Mouse (Mus musculus) stomach, embryonic 14.5 days (tissue): Measurements from ENCODE around the gene Naip1. TPM values are rescaled to one million over a fixed set of nuclear protein-coding genes. Genes with fewer than 3 reads are reported as not detected.
"Not testable (repeated sequence)": the region's sequence is repeated elsewhere in the genome, so short reads cannot be mapped to it uniquely, and the experiment has no call there.

ENCODE experiments used
- ATAC-seq: fragments of 200-750 bp; cut with Nextera tagmentation; 2 replicates; pipeline ENCODE4 v1.8.0; 2017; ENCODE audit warnings: low read depth, moderate TSS enrichment; ENCODE audit not compliant: insufficient number of reproducible peaks, insufficient read depth, low FRiP score
- H3K27ac ChIP-seq: fragments of 300-500 bp; sonication (generic); 2 replicates; pipeline ENCODE4 v1.5.1; 2014; ENCODE audit warnings: mild to moderate bottlenecking, low read length, moderate library complexity, mixed read lengths
- H3K27me3 ChIP-seq: fragments of 300-500 bp; sonication (generic); 2 replicates; pipeline ENCODE4 v1.6.1; 2014; ENCODE audit warnings: low read length, control low read depth, mixed read lengths; ENCODE audit not compliant: control insufficient read depth, insufficient read depth
- H3K36me3 ChIP-seq: fragments of 300-500 bp; sonication (generic); 2 replicates; pipeline ENCODE4 v1.6.1; 2014; ENCODE audit warnings: mild to moderate bottlenecking, control low read depth, low read length, moderate library complexity, mixed read lengths; ENCODE audit not compliant: control insufficient read depth, insufficient read depth
- H3K4me1 ChIP-seq: fragments of 300-500 bp; sonication (generic); 2 replicates; pipeline ENCODE4 v1.6.1; 2014; ENCODE audit warnings: low read length, control low read depth, mixed read lengths; ENCODE audit not compliant: control insufficient read depth, insufficient read depth
- H3K4me2 ChIP-seq: fragments of 300-500 bp; sonication (generic); replicated peaks from 2 replicates; pipeline ENCODE4 v1.6.1; 2014; ENCODE audit warnings: low read depth, low read length, control low read depth
- H3K4me3 ChIP-seq: fragments of 300-500 bp; sonication (generic); 2 replicates; pipeline ENCODE4 v1.5.1; 2014; ENCODE audit warnings: low read depth, low read length, control low read depth
- H3K9ac ChIP-seq: fragments of 300-500 bp; sonication (generic); replicated peaks from 2 replicates; pipeline ENCODE4 v1.6.1; 2014; ENCODE audit warnings: low read depth, mild to moderate bottlenecking, control low read depth, low read length, moderate library complexity, mixed read lengths
- H3K9me3 ChIP-seq: fragments of 300-500 bp; sonication (generic); 2 replicates; pipeline ENCODE4 v1.6.1; 2016; ENCODE audit warnings: low read depth, low read length, control low read depth; ENCODE audit not compliant: control insufficient read depth
- WGBS: fragments of 180-500 bp; shearing (Covaris S2); extraction: QIAGEN DNeasy Blood & Tissue Kit; methylation state at CpG from one replicate; pipeline ENCODE4 v1.1.7; 2014; 5-methylcytosine and 5-hydroxymethylcytosine counted together
- polyA plus RNA-seq: library from polyadenylated mRNA; unstranded; fragments of >200 nt; fragmentation: Nextera tagmentation; extraction: Ambion mirVana; gene quantifications from 2 replicates; pipeline ENCODE4 v1.2.1, GENCODE M21; 2014

Naip1 gene
- polyA plus RNA-seq, result 0.07 and 0.14 TPM in 2 replicates

GRCm38 (mm10) chr13:100452415-100453127 lies at the start of gene Naip1:
Gene Naip1 (minus strand): TSS chr13:100452869.
- H3K4me3 ChIP-seq, H3K4me1 ChIP-seq, H3K27ac ChIP-seq, H3K27me3 ChIP-seq, H3K9ac ChIP-seq, H3K9me3 ChIP-seq, H3K4me2 ChIP-seq, ATAC-seq, H3K36me3 ChIP-seq: not testable (repeated sequence)
- WGBS, result 78% methylated on average over 8 of the region's 8 CpGs

- not testable (repeated sequence) for H3K9ac ChIP-seq, H3K4me1 ChIP-seq, H3K4me2 ChIP-seq, H3K27ac ChIP-seq, H3K9me3 ChIP-seq, ATAC-seq, H3K36me3 ChIP-seq, H3K4me3 ChIP-seq, H3K27me3 ChIP-seq
Observed at GRCm38 (mm10) chr13:100499625-100500024, 47.0 kb upstream of the Naip1 start.

GRCm38 (mm10) chr13:100495337-100495736 lies 42.7 kb upstream of the Naip1 start:
- 74% methylated on average over 4 of the region's 4 CpGs for WGBS
- no peak for ATAC-seq
- no peak overlapping the region for H3K27ac ChIP-seq

GRCm38 (mm10) chr13:100494370-100494769 lies 41.7 kb upstream of the Naip1 start:
- not testable (repeated sequence) for H3K9ac ChIP-seq, ATAC-seq, H3K27me3 ChIP-seq, H3K36me3 ChIP-seq, H3K27ac ChIP-seq, H3K4me1 ChIP-seq, H3K4me2 ChIP-seq, H3K4me3 ChIP-seq, H3K9me3 ChIP-seq
- WGBS, result 65% methylated on average over 8 of the region's 8 CpGs

More at GRCm38 (mm10) chr13:100495337-100495736, 42.7 kb upstream of the Naip1 start:
- Histone ChIP-seq H3K4me1 (no peaks in the 10 kb centered on the region), H3K9me3 (no peaks in the 10 kb centered on the region), H3K4me2 (no peak overlapping the region), H3K36me3 (no peaks in the 10 kb centered on the region), H3K4me3 (no peak overlapping the region), H3K9ac (no peak overlapping the region), H3K27me3 (no peaks in the 10 kb centered on the region)

GRCm38 (mm10) chr13:100493313-100493712 lies 40.6 kb upstream of the Naip1 start:
- Histone ChIP-seq H3K4me3 (no peak overlapping the region), H3K27ac (no peak overlapping the region), H3K9me3 (no peaks in the 10 kb centered on the region), H3K4me2 (no peak overlapping the region), H3K27me3 (no peaks in the 10 kb centered on the region), H3K36me3 (peaks cover 9% of the 10 kb centered on the region; the same call in 1 of the 2 replicates), H3K9ac (no peak overlapping the region), H3K4me1 (no peaks in the 10 kb centered on the region)
- ATAC-seq, result no peak
- 66% methylated on average over 8 of the region's 8 CpGs for WGBS

GRCm38 (mm10) chr13:100492061-100492787 lies 39.6 kb upstream of the Naip1 start, which contains the start of gene Gtf2h2:
Gene Gtf2h2 (minus strand): TSS chr13:100492579.
- WGBS, result under 1% methylated on average over 51 of the region's 51 CpGs
- H3K4me1 ChIP-seq, result no peaks in the 10 kb centered on the region

GRCm38 (mm10) chr13:100491623-100492022 lies 39.0 kb upstream of the Naip1 start:
- Histone ChIP-seq H3K4me3 (peak overlapping the region; percentile 95), H3K27me3 (no peaks in the 10 kb centered on the region), H3K4me1 (no peaks in the 10 kb centered on the region), H3K4me2 (peak overlapping the region; percentile 52), H3K9ac (peak overlapping the region; percentile 78), H3K27ac (no peak overlapping the region; the same call in 1 of the 2 replicates), H3K36me3 (peaks cover 18% of the 10 kb centered on the region), H3K9me3 (no peaks in the 10 kb centered on the region)
- ATAC-seq, result no peak
- WGBS, result 15% methylated on average over 6 of the region's 6 CpGs

More at GRCm38 (mm10) chr13:100492061-100492787, 39.6 kb upstream of the Naip1 start, which contains the start of gene Gtf2h2:
- peak; percentile 84; the same call in 1 of the 2 replicates for ATAC-seq
- Histone ChIP-seq H3K9ac (peak within 1 kb of the TSS; percentile 78), H3K36me3 (peaks cover 14% of the 10 kb centered on the region), H3K27me3 (no peaks in the 10 kb centered on the region), H3K4me2 (peak within 1 kb of the TSS; percentile 52), H3K4me3 (peak within 1 kb of the TSS; percentile 95), H3K9me3 (no peaks in the 10 kb centered on the region), H3K27ac (peak within 1 kb of the TSS; percentile 71; the same call in 1 of the 2 replicates)

GRCm38 (mm10) chr13:100490424-100490823 lies 37.8 kb upstream of the Naip1 start:
- Histone ChIP-seq H3K27me3 (no peaks in the 10 kb centered on the region), H3K9me3 (no peaks in the 10 kb centered on the region), H3K4me2 (no peak overlapping the region), H3K9ac (no peak overlapping the region), H3K4me3 (no peak overlapping the region), H3K4me1 (no peaks in the 10 kb centered on the region), H3K36me3 (peaks cover 21% of the 10 kb centered on the region), H3K27ac (no peak overlapping the region)
- no peak for ATAC-seq
- 89% methylated on average over 5 of the region's 5 CpGs for WGBS
